Mouse (Mus musculus): ENCODE data around the gene Cenpu. TPM values are rescaled to one million over a fixed set of nuclear protein-coding genes. Genes with fewer than 3 reads are reported as not detected.

The Cenpu gene
- polyA plus RNA-seq, 3 experiments from 2014 or later: 8.1 to 18.0 (median 9.1) TPM

Other genes with a start within 250 kb of the Cenpu start
- gene Acsl1, start 81.0 kb upstream of the Cenpu start, polyA plus RNA-seq (2017; shearing (Covaris generic)): 10 to 100 TPM in 1 of 3 experiments, 1 to 10 TPM in 2; 6.6 to 12.1 (median 8.6) TPM
- 10 to 100 TPM; 39.6 to 49.3 (median 41.3) TPM for gene Primpol, start 65.2 kb downstream of the Cenpu start, polyA plus RNA-seq (2017; shearing (Covaris generic))
- gene Casp3, start 65.3 kb downstream of the Cenpu start, polyA plus RNA-seq (2017; shearing (Covaris generic)): 100 to 1,000 TPM in 1 of 3 experiments, 10 to 100 TPM in 2; 46.2 to 129 (median 63.6) TPM
- gene Irf2, start 187.7 kb downstream of the Cenpu start, polyA plus RNA-seq (2017; shearing (Covaris generic)): 100 to 1,000 TPM; 228 to 272 (median 245) TPM